Mouse (Mus musculus) midbrain, postnatal 0 days (tissue): ENCODE measurements around the gene Crip1. TPM values are rescaled to one million over a fixed set of nuclear protein-coding genes. Genes with fewer than 3 reads are reported as not detected.

ENCODE experiments used
- ATAC-seq: fragments of 200-750 bp; cut with Nextera tagmentation; 2 replicates; pipeline ENCODE4 v1.8.0; 2017; ENCODE audit warnings: moderate number of reproducible peaks, mild to moderate bottlenecking, moderate TSS enrichment, moderate library complexity; ENCODE audit not compliant: low FRiP score
- DNase-seq: peaks from one replicate; pipeline ENCODE4 v3.0.0-alpha.2; 2015; ENCODE audit warnings: low spot score
- H3K27ac ChIP-seq: fragments of 300-500 bp; sonication (generic); 2 replicates; pipeline ENCODE4 v1.5.1; 2014; ENCODE audit warnings: low read depth, mild to moderate bottlenecking, low read length, mixed read lengths
- H3K27me3 ChIP-seq: fragments of 300-500 bp; sonication (generic); 2 replicates; pipeline ENCODE4 v1.6.1; 2014; ENCODE audit warnings: low read length, control low read depth, mixed read lengths; ENCODE audit not compliant: insufficient read depth
- H3K36me3 ChIP-seq: fragments of 300-500 bp; sonication (generic); 2 replicates; pipeline ENCODE4 v1.6.1; 2014; ENCODE audit warnings: low read length, control low read depth, mixed read lengths; ENCODE audit not compliant: insufficient read depth
- H3K4me1 ChIP-seq: fragments of 300-500 bp; sonication (generic); 2 replicates; pipeline ENCODE4 v1.6.1; 2014; ENCODE audit warnings: mild to moderate bottlenecking, control low read depth, antibody characterized with exemption, low read length, mixed read lengths; ENCODE audit not compliant: insufficient read depth
- H3K4me2 ChIP-seq: fragments of 300-500 bp; sonication (generic); 2 replicates; pipeline ENCODE4 v1.6.1; 2014; ENCODE audit warnings: low read depth, mild to moderate bottlenecking, low read length, mixed read lengths; ENCODE audit not compliant: poor library complexity, severe bottlenecking
- H3K4me3 ChIP-seq: fragments of 300-500 bp; sonication (generic); 2 replicates; pipeline ENCODE4 v1.5.1; 2014; ENCODE audit warnings: low read depth, mild to moderate bottlenecking, low read length, moderate library complexity
- H3K9ac ChIP-seq: fragments of 300-500 bp; sonication (generic); replicated peaks from 2 replicates; pipeline ENCODE4 v1.6.1; 2014; ENCODE audit warnings: mild to moderate bottlenecking, low read length, moderate library complexity, mixed read lengths; ENCODE audit not compliant: poor library complexity, severe bottlenecking
- H3K9me3 ChIP-seq: fragments of 300-500 bp; sonication (generic); 2 replicates; pipeline ENCODE4 v1.6.1; 2016; ENCODE audit warnings: low read length, control low read depth
- CTCF ChIP-seq: IDR thresholded peaks from 2 replicates; pipeline ENCODE4 v1.5.1; 2016; ENCODE audit warnings: antibody characterized with exemption, mild to moderate bottlenecking
- WGBS: fragments of 180-500 bp; shearing (Covaris S2); extraction: QIAGEN DNeasy Blood & Tissue Kit; methylation state at CpG from one replicate; pipeline ENCODE4 v1.1.7; 2014; 5-methylcytosine and 5-hydroxymethylcytosine counted together
- polyA plus RNA-seq: library from polyadenylated mRNA; unstranded; fragments of >200 nt; fragmentation: Nextera tagmentation; extraction: Ambion mirVana; gene quantifications from 2 replicates; pipeline ENCODE4 v1.2.1, GENCODE M21; 2015
- total RNA-seq: library from RNA; depleted of rRNA; stranded (reverse); fragments of >200 nt; gene quantifications from 2 replicates; pipeline ENCODE4 v1.2.3, GENCODE M21; 2014; rRNA removed

Gene Crip1
- total RNA-seq (2.5 and 3.9 TPM in 2 replicates), polyA plus RNA-seq (25.0 and 26.0 TPM in 2 replicates)

DNA sequence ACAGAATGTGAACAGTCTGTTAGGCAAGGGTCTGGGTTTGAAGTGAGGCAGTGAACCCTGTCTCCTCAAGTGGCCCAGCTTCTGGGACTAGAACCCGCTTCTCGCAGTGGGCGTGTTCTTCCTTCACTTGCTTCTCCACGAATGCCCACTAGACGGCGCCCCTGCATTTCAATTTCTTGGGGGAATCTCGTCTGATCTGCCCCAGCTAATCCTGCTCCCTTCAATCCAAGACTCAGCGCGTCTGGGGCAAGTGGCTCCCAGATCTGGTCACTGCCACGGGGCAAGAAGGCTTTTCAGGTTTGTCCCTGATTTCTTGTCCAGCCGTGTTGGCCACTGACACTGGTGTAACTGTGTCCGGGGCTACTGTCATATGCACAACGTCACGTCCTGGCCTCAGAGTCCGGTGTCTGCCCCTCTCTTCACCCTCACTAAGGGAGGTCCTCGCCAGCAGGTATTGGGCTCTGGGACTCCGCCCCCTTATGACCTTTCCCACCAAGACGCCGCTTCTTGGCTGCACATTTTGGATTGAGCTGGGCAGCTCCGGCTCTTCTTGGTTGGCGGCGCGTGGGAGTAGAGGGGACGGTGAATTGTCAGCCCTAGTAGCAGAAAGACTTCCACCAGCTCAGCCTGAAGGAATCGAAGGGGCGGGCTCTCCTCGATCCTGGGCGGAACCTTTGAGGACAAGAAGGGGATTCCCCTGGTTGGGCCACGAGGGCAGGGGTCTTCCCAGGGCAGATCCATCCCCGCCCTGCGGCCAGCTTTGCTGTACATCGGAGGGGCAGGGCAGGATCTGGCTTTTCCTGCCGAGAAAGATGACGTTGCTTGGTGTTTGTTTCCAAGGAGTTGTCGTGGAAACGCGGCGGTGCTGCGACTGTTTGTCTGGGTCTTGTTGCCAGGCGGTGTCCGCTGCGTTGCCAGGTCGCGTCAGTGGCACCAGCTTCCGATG is at the start of gene Crip1:
TSS of gene Crip1 (plus strand) at position 205 of the 946 bp plus-strand sequence.
- Histone ChIP-seq H3K4me3 (0 out of 2 replicates have a peak within 1 kb of the TSS, but pooled peaks have one; percentile 2), H3K27ac (no peak within 1 kb of the TSS), H3K9me3 (no peaks in the 10 kb centered on the region), H3K9ac (no peak within 1 kb of the TSS), H3K4me2 (peak within 1 kb of the TSS; percentile 40), H3K36me3 (peaks cover 15% of the 10 kb centered on the region; the same call in 1 of the 2 replicates), H3K27me3 (0 out of 2 replicates have a peak, but pooled peaks cover 6% of the 10 kb centered on the region), H3K4me1 (peaks cover 16% of the 10 kb centered on the region)
- 11% methylated on average over 45 of the region's 45 CpGs for WGBS
- ATAC-seq (peak; percentile 21), DNase-seq (peak; percentile 67)
- peak; percentile 73 for TF ChIP-seq CTCF

DNA sequence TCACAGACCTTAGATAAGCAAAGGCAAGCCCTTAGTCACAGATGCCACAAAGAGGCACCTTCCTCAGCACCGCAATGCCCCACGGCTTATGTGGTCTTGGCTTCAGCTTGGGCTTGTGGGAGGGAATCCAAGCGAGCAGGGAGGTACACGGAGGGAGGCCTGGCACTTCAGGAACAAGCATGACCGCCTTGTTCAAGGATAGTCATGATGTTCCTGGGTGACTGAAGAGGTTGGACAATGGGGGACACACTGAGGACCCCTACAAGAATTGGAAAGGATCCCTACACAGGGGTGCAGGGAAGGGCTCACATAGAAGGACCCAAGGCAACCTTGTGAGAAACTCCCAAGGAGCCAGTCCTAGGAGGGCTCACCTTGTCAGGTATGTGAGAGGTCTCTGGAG is 49.1 kb upstream of the Crip1 start:
- H3K36me3 ChIP-seq: peaks cover 4% of the 10 kb centered on the region; the same call in 1 of the 2 replicates
- H3K9me3 ChIP-seq: no peaks in the 10 kb centered on the region
- WGBS: 87% methylated on average over 5 of the region's 5 CpGs
- peaks cover 22% of the 10 kb centered on the region; the same call in 1 of the 2 replicates for H3K4me1 ChIP-seq
- peak overlapping the region; percentile 91; the same call in 1 of the 2 replicates for H3K27ac ChIP-seq
- H3K9ac ChIP-seq: peak overlapping the region; percentile 92; the same call in 1 of the 2 replicates
- ATAC-seq (no peak), DNase-seq (no peak)
- H3K4me2 ChIP-seq: peak overlapping the region; percentile 98
- peak overlapping the region; percentile 91; the same call in 1 of the 2 replicates for H3K4me3 ChIP-seq
- no peak for TF ChIP-seq CTCF
- H3K27me3 ChIP-seq: no peaks in the 10 kb centered on the region

DNA sequence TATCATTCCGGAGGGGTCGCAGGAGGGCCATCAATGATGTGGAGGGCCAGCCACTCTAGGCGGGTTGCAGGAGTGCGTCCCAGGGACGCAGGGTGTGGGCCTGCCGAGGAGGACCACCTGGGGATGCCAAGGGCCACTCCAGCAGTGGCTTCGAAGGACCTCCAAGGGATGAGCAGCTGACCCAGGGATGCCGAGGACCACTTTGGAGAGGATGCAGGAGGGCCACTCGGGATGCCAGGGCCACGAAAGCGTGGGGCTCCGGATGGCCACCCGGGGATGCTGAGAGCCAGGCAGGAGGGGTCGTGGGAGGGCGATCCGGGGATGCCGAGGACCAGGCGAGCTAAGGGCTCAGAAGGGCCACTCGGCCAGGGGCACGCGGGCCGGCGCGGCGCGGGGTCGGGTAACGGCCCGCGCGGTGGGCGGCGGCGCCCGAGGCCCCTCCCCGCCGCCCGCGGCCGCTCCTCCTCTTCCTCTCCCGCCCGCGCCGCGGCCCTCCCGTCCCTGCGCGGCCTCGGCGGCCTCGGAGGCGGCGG is 48.3 kb upstream of the Crip1 start, which contains the start of gene Mta1:
TSS of gene Mta1 (plus strand) at position 530 of the 533 bp plus-strand sequence.
- Histone ChIP-seq H3K9ac (peak within 1 kb of the TSS; percentile 92), H3K4me2 (peak within 1 kb of the TSS; percentile 98), H3K36me3 (peaks cover 4% of the 10 kb centered on the region; the same call in 1 of the 2 replicates), H3K9me3 (no peaks in the 10 kb centered on the region), H3K4me3 (peak within 1 kb of the TSS; percentile 91), H3K27ac (peak within 1 kb of the TSS; percentile 91), H3K4me1 (peaks cover 22% of the 10 kb centered on the region; the same call in 1 of the 2 replicates), H3K27me3 (no peaks in the 10 kb centered on the region)
- WGBS: 3% methylated on average over 18 of the region's 53 CpGs
- DNase-seq (peak; percentile 64), ATAC-seq (peak; percentile 60)
- no peak for TF ChIP-seq CTCF

DNA sequence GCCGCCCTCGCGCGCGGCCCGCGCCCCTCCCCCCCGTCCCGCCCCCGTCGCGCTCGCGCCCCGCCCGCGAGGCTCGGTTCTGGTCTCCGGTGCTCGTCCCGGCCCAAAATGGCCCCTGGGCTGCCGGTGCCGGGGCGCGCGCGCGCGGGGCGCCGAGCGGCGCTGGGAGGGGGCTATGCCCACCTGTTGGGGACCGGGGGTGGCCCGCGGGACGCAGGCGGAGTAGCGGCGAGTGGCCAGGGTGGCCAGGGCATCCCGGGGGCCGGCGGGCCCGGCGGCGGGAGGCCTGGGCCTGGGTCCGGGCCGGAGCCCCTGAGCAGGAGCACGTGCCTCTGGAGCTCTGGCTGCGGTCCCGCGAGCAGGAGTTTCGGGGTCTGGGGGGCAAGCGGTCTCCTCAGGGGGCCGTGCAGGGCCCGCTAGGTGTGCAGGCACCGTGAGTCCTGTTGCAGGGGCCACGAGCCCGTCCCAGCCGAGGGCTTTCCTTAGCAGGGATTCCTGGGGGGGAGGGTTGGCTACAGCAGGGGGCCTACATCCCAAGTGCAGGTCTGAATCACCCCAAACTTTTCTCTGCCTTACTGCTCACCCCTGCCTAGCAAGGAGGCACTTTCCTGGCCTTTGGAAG is 47.5 kb upstream of the Crip1 start:
- Histone ChIP-seq H3K4me1 (peaks cover 22% of the 10 kb centered on the region; the same call in 1 of the 2 replicates), H3K9me3 (no peaks in the 10 kb centered on the region), H3K27ac (peak overlapping the region; percentile 91), H3K27me3 (no peaks in the 10 kb centered on the region), H3K4me3 (peak overlapping the region; percentile 91), H3K36me3 (peaks cover 4% of the 10 kb centered on the region; the same call in 1 of the 2 replicates), H3K9ac (peak overlapping the region; percentile 92), H3K4me2 (peak overlapping the region; percentile 98)
- ATAC-seq: peak; percentile 8; the same call in 1 of the 2 replicates
- no peak for TF ChIP-seq CTCF
- no peak for DNase-seq
- WGBS: 1% methylated on average over 43 of the region's 60 CpGs

DNA sequence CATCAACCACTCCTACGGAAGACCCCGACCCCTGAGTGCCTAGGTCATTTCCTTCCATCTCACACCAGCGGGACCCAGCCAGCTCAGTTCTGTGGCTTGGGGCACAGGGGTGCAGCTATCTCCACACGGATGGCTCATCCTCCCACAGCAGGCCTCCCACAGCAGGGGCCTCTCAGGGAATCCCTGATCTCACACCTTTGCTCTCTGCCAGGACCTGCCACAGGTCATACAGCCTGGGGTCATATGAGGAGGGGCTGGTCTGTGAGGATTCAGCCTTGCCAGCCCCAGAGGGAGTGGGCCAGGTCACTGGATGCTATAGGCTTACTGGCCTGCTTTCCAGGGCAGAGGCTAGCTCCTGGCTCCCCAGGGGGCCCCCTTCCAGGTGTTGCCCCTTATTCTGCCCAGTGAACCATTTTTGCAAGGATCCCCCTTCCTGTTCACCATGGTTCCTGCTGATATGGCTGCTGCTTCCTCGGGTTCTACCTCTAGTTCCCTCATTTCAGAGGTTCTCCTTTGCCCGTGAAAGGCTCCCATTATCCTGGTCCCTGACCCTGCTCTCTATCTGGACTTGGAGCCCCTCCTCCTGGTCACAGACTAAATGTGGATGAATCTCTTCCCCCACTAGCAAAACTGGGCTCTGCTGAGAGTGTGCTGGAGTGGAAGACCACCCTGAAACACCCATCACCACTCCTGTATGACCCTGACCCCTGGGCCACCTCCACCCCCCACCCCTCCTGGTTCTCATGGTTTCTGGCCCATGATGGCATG is 46.5 kb upstream of the Crip1 start:
- no peak for TF ChIP-seq CTCF
- 38% methylated on average over 6 of the region's 6 CpGs for WGBS
- Histone ChIP-seq H3K36me3 (peaks cover 4% of the 10 kb centered on the region; the same call in 1 of the 2 replicates), H3K4me2 (peak overlapping the region; percentile 98), H3K4me3 (peak overlapping the region; percentile 91), H3K4me1 (peaks cover 22% of the 10 kb centered on the region; the same call in 1 of the 2 replicates), H3K27ac (no peak overlapping the region), H3K9me3 (no peaks in the 10 kb centered on the region), H3K27me3 (no peaks in the 10 kb centered on the region), H3K9ac (peak overlapping the region; percentile 92)
- peak; percentile 6; the same call in 1 of the 2 replicates for ATAC-seq
- DNase-seq: no peak
